Mouse (Mus musculus) B cell, adult 67 days (primary cell): ENCODE measurements around the gene Dtl. TPM values are rescaled to one million over a fixed set of nuclear protein-coding genes. Genes with fewer than 3 reads are reported as not detected.

ENCODE experiments used
- total RNA-seq, 2 experiments: library from RNA; stranded (reverse); gene quantifications; 4 replicates each; pipeline ENCODE4 v1.2.4; 2023

Dtl gene
- 1 to 10 TPM; 8.0 to 9.3 TPM for total RNA-seq

DNA sequence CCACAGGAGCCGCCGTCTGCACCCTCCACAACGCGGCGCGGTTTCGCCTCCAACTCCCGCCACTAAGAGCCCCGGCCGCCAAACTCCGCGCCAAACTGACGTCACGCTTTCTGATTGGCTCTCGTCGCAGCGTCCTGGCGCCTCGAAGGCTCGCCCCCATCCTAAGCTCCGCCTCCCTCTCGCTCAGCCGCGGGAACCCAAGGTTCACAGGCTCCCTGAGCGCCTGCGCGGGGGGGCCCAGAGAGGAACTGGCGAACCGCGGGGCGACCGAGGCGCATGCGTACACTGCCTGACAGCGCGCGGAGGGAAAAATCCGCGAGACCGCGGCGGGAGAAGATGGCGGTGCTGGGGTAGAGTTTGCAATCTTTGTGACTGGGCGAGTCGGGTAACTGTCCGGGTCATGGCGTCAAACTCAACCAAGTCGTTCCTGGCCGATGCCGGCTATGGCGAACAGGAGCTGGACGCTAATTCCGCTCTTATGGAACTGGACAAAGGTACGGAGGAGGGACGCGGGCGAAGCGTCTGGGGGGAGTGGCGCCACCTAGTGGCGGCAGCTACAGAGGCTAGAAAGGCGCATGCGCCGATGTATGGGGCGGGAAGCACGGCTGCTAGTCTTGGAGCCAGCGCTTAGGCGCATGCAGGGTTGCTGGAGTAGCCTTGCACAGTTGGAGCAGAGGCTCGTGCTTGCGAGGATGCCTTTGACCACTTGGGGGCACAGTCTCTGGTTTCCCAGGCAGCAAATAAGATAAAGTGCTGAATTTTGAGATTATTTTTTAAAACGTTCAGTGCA, at the start of gene Dtl, which contains the start of gene Ints7:
TSS of gene Dtl (minus strand) at position 87 of the 790 bp plus-strand sequence.
TSS of gene Ints7 (plus strand) at position 179 of the 790 bp plus-strand sequence.

Other genes starting within 250 kb of the Dtl start
- 10 to 100 TPM; 39.1 to 42.9 TPM for gene Tmem206, start 249.6 kb downstream of the Dtl start, total RNA-seq
- 100 to 1,000 TPM; 186 to 215 TPM for gene Ppp2r5a, start 172.3 kb downstream of the Dtl start, total RNA-seq
- gene Ints7, start 92 bp upstream of the Dtl start, total RNA-seq, result 10 to 100 TPM; 72.5 to 75.4 TPM
- 100 to 1,000 TPM; 137 to 139 TPM for gene Lpgat1, start 142.3 kb upstream of the Dtl start, total RNA-seq
- 1 to 10 TPM; 1.2 to 1.6 TPM for gene Nek2, start 245.9 kb upstream of the Dtl start, total RNA-seq